Mouse (Mus musculus): ENCODE measurements around the gene Clca3a1.

Gene Clca3a1

DNA sequence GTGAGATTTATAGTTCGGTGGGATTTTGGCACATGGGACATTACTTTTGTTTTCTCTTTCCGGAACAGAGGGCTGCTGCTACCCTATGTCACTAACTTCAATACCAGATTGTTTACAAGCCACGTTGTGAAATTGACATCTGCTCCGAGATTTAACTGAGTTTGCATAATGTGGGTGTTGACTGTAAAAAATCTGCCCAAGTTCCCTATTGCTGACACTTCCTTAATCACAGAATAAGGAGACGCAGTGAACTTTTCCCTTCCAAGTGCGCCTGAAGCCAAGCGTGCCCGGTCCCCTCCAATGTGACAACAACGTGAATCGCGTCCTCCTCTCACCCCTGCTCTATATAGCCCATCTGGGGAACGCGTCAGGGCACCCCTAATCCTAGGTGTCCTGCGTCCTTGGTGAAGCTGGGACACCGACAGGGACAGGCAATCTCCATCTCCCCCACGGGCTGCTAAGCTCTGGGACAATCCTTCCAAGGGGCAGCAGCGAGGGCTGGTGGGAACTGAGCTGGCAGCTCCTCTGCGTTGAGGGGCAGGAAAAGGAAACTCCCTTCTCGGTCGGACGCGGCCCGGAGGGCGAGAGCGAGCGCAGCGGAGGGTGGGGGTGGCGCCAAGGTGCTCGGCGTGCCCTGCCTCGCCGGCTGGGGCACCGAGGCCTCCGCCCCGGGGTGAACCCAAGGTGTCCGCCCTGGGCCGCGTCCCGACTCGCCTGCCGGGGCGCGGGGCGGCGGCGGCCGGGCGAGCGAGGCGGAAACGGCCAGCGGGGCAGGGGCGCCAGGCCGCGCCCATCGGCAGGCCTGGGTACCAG is 41.5 kb downstream of the Clca3a1 start:
- peak; percentile 86 for DNase-seq

DNA sequence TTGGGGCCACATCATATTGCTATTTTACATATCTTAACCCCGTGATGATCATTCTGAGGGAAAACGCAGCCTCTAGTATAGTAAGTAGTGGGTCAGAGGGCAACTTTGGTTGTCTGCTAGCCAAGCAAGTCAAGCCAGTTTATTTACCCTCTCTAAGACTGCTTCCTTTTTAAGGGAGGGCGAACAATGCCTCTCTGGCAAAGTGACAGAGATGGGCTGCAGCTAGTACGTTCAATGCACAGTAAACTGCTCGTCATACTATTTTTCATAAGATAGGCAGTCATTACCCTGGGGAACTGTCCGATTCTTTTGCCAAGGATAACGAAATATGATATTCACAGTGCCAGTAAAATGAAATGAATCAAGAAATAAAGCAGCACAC is 42.1 kb downstream of the Clca3a1 start:
- no peak for DNase-seq

DNA sequence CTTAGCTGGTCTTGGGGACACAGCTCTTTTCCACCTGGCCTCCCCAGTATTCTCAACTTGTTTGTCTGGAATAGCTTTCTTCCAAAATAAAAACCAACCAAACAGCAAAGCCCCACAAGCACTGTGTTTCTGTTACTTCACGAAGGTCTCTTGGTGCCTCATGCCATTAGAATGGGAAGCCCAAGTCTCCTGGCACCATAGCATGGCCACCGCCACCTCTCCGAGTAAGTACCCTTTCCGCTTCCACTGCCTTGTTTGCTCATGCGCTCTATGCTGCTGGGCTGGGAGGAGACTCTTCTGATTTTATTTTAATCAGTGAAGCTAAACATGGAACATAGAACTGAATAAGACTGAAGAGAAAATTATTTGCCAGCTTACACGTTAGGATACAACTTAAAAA is 42.9 kb downstream of the Clca3a1 start:
- no peak for DNase-seq

DNA sequence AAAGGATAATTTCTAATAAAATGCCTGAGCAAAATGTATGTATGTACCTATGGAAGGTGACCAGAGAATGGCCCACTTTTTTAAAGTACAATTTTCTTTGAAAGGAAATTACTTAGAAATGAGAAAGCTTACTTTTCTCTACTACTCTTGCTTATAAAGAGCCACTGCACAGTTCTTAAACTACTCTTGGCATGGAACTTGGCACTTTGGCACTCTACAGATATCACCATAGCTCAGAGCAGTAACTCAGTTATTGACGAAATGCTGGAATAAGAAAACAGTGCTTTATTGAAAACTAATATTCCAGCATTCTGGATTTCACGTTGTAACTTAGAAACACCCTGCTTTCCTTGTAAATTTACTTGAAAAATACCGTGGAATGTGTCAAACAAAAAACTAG is 43.7 kb downstream of the Clca3a1 start:
- no peak for DNase-seq

DNA sequence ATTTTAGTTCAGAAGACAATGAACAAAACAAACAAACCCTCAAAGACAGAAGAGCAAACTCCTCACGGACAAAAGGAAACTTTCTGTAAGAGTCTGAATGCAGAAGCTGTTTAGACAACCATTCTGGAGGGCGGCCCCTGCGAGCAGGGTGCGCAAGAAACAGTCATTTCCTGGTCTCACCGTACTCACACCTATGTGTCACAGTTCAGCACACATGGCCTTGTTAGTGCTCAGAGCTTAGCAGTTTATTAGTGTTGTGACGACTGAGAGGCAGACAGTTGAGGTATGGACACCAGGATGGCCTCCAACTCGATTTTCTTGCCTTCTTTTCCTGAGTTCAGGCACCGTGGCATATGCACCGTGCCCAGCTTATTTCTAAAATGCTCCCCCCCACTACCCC is 44.9 kb downstream of the Clca3a1 start:
- DNase-seq: no peak

DNA sequence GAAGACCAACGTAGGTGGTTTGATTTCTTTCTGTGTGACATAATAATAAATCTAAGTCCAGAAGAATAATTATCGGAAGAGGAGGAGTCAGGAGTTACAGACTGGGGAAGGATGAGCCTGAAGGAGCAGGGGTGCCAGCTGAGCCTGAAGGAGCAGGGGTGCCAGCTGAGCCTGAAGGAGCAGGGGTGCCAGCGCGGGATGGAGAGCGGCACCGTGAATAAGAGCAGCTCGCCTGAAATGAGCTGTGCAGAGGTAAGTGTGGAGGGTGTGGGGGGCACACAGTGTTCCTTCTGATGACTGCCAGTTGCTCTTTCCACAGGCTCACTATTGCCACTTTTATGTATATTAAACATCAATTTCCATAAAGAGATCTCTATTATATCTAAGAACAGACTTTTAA is 45.7 kb downstream of the Clca3a1 start:
- no peak for DNase-seq

DNA sequence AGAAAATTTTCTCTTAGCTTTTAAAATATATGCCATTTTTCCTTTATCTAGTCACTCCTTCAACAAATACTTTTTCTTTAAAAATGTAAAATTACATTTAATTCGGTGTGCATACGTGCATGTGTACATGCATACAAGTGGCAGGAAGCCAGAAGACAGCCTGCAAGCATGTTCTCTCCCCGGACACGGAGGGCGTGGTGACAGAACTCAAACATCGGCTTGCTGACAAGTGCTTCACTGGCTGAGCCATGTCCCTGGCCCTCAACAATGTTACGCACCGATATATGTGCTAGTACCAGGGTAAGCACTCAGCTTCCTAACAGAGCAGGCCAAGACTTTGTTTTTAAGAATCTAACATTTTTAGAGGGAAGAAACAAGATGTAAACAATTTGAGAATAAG is 46.2 kb downstream of the Clca3a1 start:
- DNase-seq: no peak

DNA sequence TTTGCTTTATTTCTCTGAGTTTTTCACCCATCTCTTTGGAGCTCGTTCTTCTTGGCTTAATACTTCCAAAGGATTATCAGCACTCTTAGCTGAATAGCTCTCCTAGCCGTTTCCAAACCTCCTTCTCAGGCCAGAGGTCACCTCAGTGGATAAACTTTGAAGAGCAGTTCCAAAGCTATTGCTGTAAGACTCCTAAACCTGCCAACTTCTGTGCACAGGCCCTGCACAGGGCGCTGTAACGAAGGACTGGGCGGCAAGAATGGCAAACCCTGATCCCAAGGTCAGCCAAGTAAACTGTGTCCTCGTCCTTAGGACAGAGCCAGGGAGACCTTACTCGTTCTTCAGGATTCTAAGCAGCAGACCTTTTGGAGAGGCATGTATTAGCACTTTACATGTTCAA is 46.7 kb downstream of the Clca3a1 start:
- no peak for DNase-seq

DNA sequence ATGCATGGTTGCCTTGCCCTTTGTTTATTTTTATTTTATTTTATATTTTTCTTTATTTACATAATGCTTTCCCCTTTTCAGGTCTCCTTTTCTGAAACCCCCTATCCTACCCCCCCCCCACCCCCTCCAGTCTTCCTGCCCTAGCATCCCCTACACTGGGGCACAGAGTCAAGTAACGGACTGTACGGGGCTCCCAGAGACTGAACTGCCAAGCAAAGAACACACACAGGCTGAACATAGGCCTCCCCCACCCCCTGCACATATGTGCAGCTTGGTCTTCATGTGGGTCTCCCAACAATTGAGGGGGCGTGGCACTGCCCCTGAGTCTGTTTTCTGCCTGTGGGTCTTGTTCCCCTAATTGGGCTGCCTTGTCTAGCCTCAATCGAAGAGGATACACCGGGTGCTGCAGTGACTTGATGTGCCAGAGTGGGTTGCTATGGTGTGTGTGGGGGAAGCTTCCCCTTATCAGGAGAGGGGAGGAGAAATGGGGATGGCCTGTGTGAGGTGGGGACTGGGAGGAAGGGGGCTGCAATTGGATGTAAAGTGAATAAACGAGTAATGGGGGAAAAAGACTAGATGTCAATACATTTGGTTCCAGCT is 49.1 kb downstream of the Clca3a1 start:
- DNase-seq: no peak

DNA sequence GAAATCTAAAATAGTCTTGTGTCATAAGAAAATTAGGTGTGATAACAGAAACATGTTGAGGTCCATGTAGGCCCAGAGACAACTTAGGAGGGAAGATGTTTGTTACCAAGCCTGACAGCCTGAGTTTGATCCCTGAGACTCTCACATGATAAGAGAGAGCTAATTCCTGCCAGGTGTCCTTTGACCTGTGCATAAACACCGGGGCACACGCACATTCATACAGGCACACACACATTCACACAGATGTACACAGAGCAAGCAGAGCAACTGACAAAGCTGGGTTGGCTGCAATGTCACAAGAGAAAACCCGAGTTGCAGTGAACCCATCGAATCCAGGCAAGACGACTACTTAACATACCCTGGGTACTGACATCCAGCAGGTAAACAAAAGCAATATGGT is 52.2 kb downstream of the Clca3a1 start:
- no peak for DNase-seq

DNA sequence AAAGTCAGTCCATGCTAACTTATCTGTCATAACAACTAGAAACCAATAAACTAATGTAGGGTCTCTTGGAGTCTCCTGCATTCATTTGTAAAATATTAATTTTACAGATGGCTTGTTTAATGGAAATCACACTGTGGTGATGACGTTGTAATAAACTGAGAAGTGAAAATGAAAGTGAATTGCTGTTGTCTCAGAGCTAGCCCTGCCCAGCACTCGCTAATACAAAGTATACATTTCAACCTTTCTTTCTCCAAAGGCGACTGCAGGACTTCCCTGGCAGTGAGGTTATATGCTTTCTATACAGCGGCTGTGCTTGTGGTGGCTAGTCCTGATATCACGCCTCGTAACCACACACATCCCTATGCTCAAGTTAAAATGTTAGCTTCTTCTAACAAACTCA is 56.8 kb downstream of the Clca3a1 start:
- DNase-seq: no peak

DNA sequence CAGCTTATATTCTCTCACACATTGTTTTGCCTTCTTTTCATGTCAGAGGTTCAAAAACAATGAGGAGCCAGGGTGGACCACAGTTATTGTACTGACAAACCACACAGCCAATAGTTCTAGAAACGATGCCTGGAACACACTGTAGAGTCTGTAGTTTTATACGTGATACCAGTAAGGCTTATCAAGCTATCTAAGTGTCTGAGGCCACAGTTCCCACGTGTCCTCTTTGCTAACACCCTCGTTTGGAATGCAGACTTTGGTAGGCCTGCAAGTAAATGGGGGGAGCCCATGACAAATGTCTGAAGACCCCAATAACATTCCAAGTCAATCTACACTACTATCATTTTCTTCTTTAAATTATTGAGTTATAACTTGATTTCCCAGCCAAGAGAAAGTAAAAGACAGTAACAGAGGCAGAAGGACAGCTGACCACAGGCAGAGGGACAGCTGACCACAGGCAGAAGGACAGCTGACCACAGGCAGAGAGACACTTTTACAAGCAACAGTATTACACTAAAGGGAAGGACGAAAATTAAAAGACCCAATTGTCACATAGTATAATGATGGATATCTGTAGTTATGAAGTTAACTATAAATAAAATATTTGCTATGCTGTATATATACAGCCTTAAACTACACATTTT is 61.9 kb downstream of the Clca3a1 start:
- no peak for DNase-seq

DNA sequence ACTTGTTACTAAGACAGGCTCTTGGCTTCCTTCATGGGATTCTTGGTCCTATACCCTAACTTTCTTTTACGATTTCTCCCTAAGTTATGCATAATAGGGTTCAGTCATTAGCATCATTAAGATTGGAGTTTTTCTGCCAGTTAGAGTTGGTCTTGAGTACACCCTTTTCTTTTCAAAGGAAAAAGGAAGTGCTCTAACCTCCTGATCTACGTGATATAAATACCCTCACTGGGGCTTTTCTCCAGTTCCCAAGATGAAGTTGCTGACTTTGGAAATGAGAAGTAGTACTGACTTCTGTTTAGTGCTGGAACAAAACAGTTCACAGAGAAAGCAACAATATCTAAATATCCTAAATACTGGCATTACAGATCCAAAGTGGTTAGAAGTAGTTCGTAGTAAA is 62.8 kb downstream of the Clca3a1 start:
- no peak for DNase-seq

DNA sequence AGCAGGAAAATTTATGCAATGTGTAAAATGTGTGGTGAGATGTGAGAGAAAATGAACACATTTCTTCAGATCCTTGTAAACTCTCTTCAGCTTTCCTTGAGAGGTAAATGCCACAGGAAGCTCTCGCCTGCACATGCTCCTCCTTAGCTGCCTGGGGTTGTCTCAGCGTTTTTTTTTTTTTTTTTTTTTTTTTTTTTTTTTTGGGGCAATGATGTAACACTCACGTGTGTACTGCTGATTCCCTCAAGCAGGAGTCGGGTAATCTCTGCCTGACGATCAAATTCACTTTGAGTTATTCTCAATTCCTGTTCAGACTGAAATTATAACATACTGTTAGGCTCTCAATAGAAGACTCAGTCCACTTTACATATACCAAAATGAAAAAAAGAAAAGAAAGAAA is 63.6 kb downstream of the Clca3a1 start:
- DNase-seq: no peak

DNA sequence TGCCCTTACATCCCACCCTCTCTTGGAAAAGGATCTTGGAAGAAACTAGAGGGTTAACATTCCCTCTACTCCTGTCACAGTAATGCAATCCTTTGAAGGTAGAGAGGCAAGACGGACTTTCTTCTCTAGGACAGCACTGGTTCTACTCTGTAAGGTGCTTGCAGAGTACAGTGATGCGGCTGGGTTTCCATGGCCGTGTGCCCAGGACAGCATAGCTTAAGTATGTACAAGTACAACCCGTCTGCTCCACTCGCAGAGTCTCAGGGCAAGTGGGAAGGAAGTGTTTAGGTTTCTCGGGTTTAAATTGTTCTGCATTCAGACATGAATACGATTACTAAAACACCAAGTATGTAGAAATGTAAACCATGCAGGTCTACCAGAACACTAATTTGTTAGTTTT is 65.8 kb downstream of the Clca3a1 start:
- no peak for DNase-seq

DNA sequence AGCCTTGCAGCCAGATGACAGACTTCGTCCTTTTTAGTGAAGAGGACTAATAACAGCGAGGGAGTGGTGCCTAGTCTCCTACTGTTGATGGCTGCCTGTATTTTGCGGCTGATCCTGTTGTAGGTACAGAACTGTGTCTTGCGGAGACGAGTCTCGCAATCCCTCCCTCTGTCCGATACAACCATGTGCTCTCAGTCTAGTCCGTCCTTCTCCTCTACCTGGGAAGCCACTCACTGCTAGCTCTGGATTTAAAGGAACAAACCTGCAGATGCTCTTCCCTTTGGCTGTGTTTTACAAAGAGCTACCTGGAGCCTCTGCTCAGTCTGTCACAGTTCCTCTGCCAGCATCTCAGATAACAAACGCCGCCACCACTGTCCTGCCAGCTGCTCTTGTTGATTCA is 66.7 kb downstream of the Clca3a1 start:
- no peak for DNase-seq

DNA sequence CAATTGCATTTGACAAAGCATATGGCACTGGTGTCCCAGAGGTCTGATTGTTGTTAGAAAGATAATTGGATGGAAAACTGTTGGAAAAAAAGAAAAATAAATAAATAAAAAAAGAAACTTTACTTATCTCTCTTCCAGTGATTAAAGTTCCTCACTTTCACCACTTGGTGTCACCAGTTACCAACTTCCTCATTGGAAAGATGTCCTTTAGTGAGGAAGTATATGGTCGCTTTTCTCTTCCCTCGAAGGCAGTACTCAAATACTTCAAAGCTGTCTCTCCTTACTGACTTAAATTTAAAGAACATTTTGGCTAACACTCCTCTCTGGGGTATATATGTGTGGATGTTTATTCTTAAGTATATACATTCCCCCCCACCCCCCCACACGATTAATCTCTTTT is 68.7 kb downstream of the Clca3a1 start:
- no peak for DNase-seq

DNA sequence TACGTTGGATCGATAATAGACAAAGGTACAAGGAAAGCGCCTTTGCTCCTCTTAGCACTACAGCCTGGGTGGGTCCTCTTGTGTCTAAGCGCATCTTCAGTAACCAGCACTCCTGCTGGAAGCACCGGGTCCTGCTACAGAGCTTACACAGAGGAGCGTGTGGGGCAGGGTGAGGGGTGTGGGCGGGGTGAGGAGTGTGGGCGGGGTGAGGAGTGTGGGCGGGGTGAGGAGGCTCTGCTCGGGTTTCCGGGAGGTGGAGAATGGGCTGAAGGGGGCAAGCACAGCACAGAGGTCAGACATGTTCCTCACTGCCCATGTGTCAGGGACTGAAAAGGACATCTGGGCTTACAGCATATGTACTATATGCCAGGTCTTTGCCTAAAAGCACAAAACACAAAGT is 71.5 kb downstream of the Clca3a1 start:
- peak; percentile 15 for DNase-seq

DNA sequence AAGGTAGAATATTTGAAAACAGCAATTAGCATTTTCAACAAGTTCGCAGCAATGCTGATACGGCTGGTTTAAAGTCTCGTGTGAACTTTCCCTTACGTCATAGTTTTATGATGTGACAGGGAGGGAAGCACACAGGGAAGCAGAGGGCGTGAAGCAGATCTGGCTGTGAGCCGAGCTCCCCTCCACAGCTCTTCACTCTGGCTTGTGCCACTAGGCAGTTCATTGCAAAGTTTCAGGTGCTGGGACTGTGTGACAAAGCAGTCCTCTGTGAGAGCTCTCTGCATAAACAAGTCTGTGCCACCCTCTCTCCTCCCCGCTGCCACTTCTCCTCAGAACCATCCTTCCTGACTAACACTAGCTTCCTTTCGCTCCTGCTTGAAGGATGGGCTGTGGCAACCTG is 72.5 kb downstream of the Clca3a1 start:
- DNase-seq: no peak

DNA sequence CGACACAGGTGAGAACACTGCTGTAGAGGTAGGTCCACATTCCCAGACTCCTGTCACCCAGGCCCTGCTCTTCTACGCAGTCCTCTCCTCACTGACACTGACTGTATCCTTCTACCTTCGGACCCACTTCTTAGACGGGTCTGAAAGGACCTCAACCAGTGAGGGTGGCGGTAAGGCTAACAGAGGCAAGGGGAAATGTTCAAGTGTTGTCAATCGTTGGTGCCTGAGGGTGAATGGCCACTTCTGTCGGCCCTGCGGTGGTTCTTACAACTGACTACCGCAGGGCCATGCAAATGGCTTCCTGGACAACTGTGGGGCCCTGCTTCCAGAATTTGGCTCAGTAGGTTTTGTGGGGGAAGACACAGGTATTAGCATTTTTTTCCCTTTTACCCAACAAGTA is 73.2 kb downstream of the Clca3a1 start:
- DNase-seq: no peak

DNA sequence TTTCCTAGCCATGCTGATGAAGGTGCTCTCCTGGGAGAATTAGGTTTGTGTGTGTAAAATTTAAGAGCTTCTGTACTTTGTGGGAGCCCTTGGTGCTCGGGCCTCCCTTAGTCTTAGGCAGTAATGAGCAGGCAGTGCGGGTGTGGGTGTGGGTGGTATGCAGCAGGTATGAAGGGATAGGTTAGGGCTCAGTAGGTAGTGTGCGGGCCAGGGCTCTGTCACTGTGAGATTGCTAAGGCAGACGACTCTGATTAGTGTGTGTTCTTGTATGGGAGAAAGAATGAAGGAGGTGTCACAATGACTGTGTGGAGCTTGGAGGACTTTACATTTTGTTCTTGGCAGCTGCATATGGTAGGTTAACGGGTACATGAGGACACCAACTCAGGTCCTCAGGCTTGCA is 74.6 kb downstream of the Clca3a1 start:
- no peak for DNase-seq

DNA sequence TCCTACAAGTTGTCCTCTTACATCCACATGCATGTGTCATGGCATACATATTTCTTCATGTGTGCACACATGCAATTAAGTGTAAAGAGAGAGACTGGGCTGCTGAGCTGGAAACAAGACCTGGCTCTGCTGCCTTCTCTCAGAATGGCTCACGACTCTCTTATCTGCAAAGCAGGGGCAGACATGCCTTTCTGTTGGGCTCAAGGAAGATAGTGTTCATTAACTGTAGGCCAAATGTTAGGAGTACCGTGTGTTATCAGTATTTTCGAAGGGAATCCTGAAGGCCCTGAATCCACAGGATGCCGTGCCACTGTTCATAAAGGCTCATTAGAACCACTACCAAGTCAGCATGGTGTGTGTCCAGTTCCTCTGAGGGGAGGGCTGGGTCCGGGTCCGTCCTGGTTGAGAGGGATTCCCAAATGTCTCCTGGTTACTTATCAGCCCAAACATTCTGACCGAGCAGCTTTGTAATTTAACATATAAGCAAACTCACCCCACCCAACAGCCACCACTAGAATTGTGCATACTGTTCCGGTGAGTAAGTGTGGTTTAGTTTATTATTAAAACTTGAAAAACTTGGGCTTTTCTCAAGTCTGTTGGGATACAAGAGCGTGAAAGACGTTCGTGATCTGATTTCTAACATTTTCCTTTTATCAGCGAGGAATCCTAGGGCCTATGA is 77.5 kb downstream of the Clca3a1 start:
- no peak for DNase-seq

DNA sequence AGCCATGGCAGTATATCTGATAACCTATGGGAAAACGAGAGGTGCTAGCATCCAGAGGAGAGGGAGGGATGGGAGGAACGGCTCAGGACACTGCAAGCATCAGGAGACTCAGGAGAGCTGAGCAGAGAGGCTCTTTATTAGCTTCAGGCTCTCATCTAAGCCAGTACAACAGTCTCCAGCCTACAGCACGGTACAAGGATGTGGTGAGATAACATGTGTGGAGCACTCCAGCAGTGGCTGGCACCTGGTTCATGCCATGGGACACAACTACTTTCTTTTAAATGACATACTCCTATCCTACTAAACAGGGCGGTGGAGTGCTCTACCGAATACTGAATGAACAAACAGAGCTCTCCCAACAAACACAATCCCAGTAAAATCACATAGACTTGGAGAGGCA is 79.2 kb downstream of the Clca3a1 start:
- no peak for DNase-seq

DNA sequence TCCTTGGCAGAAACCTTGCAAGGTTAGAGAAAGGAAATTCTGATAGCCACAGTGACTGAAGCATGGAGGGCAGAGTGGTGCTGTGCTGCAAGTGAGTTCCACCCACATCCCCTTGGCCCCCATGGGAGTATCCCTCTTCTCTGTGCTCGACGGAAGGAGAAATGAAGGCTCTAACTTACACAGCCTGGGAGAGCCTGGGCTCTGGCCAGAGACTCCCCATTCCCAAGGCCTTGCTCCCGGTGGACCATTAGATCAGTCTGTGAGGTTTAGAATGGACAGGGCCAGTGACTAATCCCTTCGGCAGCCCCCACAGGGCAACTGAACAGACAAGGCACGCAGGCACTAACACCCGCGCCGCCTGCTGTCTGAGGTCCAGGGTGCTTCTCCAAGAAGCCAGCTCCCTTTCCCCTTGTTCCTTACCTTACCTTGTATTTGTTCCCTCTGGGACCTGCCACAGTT is 81.0 kb downstream of the Clca3a1 start:
- no peak for DNase-seq

Data from thymus, postnatal 14 days (tissue).